Mouse (Mus musculus) cerebellum, adult 2 months (tissue): ENCODE data around the gene Nefh. TPM values are rescaled to one million over a fixed set of nuclear protein-coding genes. Genes with fewer than 3 reads are reported as not detected.
A peak's percentile ranks its signal among the peaks of the same experiment; 100 is the strongest.

Experiments
- DNase-seq, 2 experiments: peaks; one replicate each; pipeline ENCODE4 v3.0.0; 2021
- H3K27ac ChIP-seq: fragments of 200-500 bp; 2 replicates; pipeline ENCODE4 v1.5.1; 2012; ENCODE audit warnings: low read length, control low read depth, inconsistent platforms; ENCODE audit not compliant: insufficient read depth
- H3K27me3 ChIP-seq: fragments of 200-500 bp; 2 replicates; pipeline ENCODE4 v1.6.1; 2012; ENCODE audit warnings: inconsistent platforms, mild to moderate bottlenecking, low read length, moderate library complexity; ENCODE audit not compliant: control insufficient read depth, insufficient read depth
- H3K4me1 ChIP-seq: fragments of 200-500 bp; 2 replicates; pipeline ENCODE4 v1.6.1; 2011; ENCODE audit warnings: low read length; ENCODE audit not compliant: control insufficient read depth, insufficient read depth
- H3K4me3 ChIP-seq: fragments of 200-500 bp; replicated peaks from 2 replicates; pipeline ENCODE3; 2011; ENCODE audit warnings: mild to moderate bottlenecking, low read depth, low read length, control low read depth; ENCODE audit not compliant: insufficient read depth
- CTCF ChIP-seq: fragments of 200-500 bp; IDR thresholded peaks from 2 replicates; pipeline ENCODE4 v1.5.1; 2011; ENCODE audit warnings: low read depth, mild to moderate bottlenecking, control low read depth, low read length, moderate library complexity, borderline replicate concordance; ENCODE audit not compliant: insufficient read depth
- POLR2A ChIP-seq: fragments of 200-500 bp; IDR thresholded peaks from 2 replicates; pipeline ENCODE4 v1.6.1; 2011; ENCODE audit warnings: low read length, control low read depth, borderline replicate concordance; ENCODE audit not compliant: insufficient read depth
- WGBS: fragments of 180-500 bp; shearing (Covaris S2); methylation state at CpG from one replicate; pipeline ENCODE4 v1.1.7; 2018; 5-methylcytosine and 5-hydroxymethylcytosine counted together
- polyA plus RNA-seq: library from polyadenylated mRNA; depleted of rRNA; stranded (reverse); fragments of >200 nt; gene quantifications from 2 replicates; pipeline ENCODE4 v1.2.3, GENCODE M21; 2012

The Nefh gene
- polyA plus RNA-seq, 1 experiment, result 273 TPM

GRCm38 (mm10) chr11:4968376-4968775 is 20.5 kb upstream of the Nefh start:
- H3K4me1 ChIP-seq, result peaks cover 12% of the 10 kb centered on the region
- 13% methylated on average over 10 of the region's 10 CpGs for WGBS
- H3K4me3 ChIP-seq, result no peak overlapping the region
- peak; percentile 73 to 82 for DNase-seq
- peak overlapping the region; percentile 12; the same call in 1 of the 2 replicates for H3K27ac ChIP-seq
- no peak for TF ChIP-seq CTCF
- no peak for TF ChIP-seq POLR2A
- H3K27me3 ChIP-seq, result no peaks in the 10 kb centered on the region

DNA sequence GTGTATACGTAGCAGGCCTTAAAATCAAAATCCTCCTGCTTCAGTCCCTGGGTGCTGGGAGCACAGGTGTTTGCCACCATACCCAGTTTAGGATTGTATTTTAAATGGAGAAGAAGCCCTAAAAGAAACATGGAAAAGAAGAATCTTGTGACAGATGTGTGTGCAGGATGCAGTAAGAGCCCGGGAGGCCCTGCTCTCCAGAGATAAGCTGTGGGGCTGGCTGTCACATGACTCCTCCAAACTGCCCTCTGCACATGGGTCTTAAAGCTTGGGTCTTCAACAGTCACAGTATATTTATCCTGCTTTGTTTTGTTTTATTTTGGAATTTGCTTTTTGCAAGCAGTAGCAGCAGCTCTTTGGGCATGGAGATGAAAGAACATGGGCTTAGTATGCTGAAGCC is 19.7 kb upstream of the Nefh start:
- no peak for TF ChIP-seq CTCF
- TF ChIP-seq POLR2A, result no peak
- DNase-seq, result no peak
- H3K4me3 ChIP-seq, result no peak overlapping the region
- 85% methylated on average over 2 of the region's 2 CpGs for WGBS
- H3K27me3 ChIP-seq, result no peaks in the 10 kb centered on the region
- H3K4me1 ChIP-seq, result peaks cover 12% of the 10 kb centered on the region
- H3K27ac ChIP-seq, result no peak overlapping the region

DNA sequence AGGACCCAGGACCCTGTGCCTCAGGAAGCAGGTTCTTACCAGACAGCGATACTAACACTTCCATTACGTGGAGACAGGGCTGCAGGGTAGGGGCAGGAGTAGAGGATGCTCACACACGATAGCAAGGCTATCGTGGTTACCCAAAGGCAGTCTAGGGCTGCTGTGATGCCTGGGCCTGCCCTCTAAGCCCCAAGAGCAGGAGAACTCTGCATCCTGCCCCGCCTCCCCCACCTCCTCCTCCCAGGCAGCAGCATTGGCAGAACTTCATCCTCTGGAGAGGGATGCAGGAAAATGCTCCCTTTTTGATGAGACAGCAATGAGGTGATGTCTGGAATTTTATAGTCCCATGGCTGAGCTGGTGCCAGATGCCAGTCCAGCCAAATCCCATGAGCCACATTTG is 19.0 kb upstream of the Nefh start:
- no peak overlapping the region for H3K4me3 ChIP-seq
- TF ChIP-seq CTCF, result no peak
- TF ChIP-seq POLR2A, result no peak
- H3K27ac ChIP-seq, result no peak overlapping the region
- H3K4me1 ChIP-seq, result peaks cover 12% of the 10 kb centered on the region
- DNase-seq, result no peak
- no peaks in the 10 kb centered on the region for H3K27me3 ChIP-seq
- WGBS, result 85% methylated on average over 5 of the region's 5 CpGs

GRCm38 (mm10) chr11:4966325-4966724 is 18.5 kb upstream of the Nefh start:
- Histone ChIP-seq H3K4me1 (peaks cover 12% of the 10 kb centered on the region), H3K27me3 (no peaks in the 10 kb centered on the region), H3K4me3 (no peak overlapping the region), H3K27ac (no peak overlapping the region)
- 88% methylated on average over 2 of the region's 2 CpGs for WGBS
- TF ChIP-seq CTCF (no peak), POLR2A (no peak)
- DNase-seq, result no peak

- Histone ChIP-seq H3K4me3 (no peak overlapping the region), H3K27me3 (no peaks in the 10 kb centered on the region), H3K27ac (no peak overlapping the region), H3K4me1 (peaks cover 2% of the 10 kb centered on the region; the same call in 1 of the 2 replicates)
- WGBS, result 50% methylated on average over 6 of the region's 6 CpGs
- DNase-seq, result no peak
- no peak for TF ChIP-seq POLR2A
- TF ChIP-seq CTCF, result no peak
Measured at GRCm38 (mm10) chr11:4963099-4963808, 15.4 kb upstream of the Nefh start.

DNA sequence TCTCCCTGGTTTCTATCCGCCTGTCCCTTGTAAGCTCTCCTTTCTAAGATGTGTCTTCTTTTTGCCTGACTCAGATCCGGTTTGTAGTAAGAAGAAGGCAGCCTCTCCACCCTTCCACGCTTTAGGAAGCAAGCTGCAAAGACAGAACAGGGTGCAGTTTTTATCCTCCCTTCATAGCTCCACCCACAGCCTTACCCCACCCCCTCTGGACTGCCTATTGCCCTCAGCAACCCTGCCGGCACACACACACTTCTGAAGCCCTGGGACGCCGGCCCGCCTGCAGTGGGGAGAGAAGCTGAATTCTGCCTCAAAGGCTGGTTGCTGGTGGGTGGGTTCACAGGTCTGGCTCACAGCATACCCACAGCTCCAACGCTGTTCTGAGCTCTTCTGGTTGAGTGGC is 6.1 kb upstream of the Nefh start:
- no peak overlapping the region for H3K4me3 ChIP-seq
- H3K27ac ChIP-seq, result no peak overlapping the region
- no peak for DNase-seq
- TF ChIP-seq CTCF, result no peak
- TF ChIP-seq POLR2A, result no peak
- 15% methylated on average over 8 of the region's 8 CpGs for WGBS
- H3K4me1 ChIP-seq, result no peaks in the 10 kb centered on the region
- H3K27me3 ChIP-seq, result no peaks in the 10 kb centered on the region

- Histone ChIP-seq H3K4me3 (no peak overlapping the region), H3K27ac (no peak overlapping the region), H3K27me3 (no peaks in the 10 kb centered on the region; the same call in 1 of the 2 replicates), H3K4me1 (no peaks in the 10 kb centered on the region)
- DNase-seq, result no peak
- TF ChIP-seq CTCF, result no peak
- TF ChIP-seq POLR2A, result no peak
- WGBS, result 13% methylated on average over 6 of the region's 6 CpGs
Measured at GRCm38 (mm10) chr11:4953401-4953800, 5.5 kb upstream of the Nefh start.
